Mouse (Mus musculus) bone marrow macrophage, adult 2 months (primary cell): ENCODE results near the gene Dguok.

Experiments
- CTCF ChIP-seq: IDR thresholded peaks from 2 replicates; pipeline ENCODE4 v1.5.1; 2012; ENCODE audit warnings: low read depth, mild to moderate bottlenecking, low read length, moderate library complexity
- POLR2A ChIP-seq: IDR thresholded peaks from 2 replicates; pipeline ENCODE4 v1.6.1; 2012; ENCODE audit warnings: mild to moderate bottlenecking, low read depth, low read length, borderline replicate concordance

DNA sequence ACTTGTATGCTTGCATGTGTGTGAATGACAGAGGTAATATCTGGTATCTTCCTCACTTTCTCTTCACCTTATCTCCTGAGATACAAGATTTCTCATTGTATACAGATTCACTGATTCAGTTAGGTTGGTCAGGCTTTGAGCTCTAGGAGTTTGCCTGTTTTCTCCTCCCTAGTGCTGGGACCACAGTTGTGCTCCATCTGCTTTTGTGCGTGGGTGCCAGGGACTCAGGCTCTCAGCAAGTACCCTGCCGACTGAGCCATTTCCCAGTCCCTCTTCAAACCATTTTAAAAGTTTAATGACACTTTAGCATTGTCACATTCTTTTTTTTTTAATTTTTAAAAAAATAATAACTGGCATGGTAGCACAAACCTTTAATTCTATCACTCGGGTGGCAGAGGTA is 8.4 kb upstream of the Dguok start:
- TF ChIP-seq CTCF (no peak), POLR2A (no peak)
